Mouse (Mus musculus) erythroblast, adult 5-6 weeks (primary cell): Measurements from ENCODE around the gene Maged1. TPM values are rescaled to one million over a fixed set of nuclear protein-coding genes. Genes with fewer than 3 reads are reported as not detected.

Experiments used
- total RNA-seq, 2 experiments: library from RNA; stranded (forward) in 1 of 2; stranded (reverse) in 1 of 2; fragments of 150-400 nt in 1 of 2; fragments of 200-764, 138-1000 nt in 1 of 2; gene quantifications; 2 replicates each; pipeline versions ENCODE4 v1.2.3 to v1.2.4; 2015 to 2017; ENCODE audit warnings: low replicate concordance in 2 of 2

Gene Maged1
- total RNA-seq, 2 experiments from 2014 or later = 0.34 to 0.77 TPM

Other genes with a start within 250 kb of the Maged1 start
- not detected in 2 replicates for gene Fam90a1b, start 175.4 kb downstream of the Maged1 start, total RNA-seq (2015; ENCODE audit: low replicate concordance)
- not detected in 2 replicates for gene Fam90a1b, start 175.4 kb downstream of the Maged1 start, total RNA-seq (2017; ENCODE audit: low replicate concordance)
- 9.0 and 12.3 TPM in 2 replicates for gene Apoo, start 175.0 kb downstream of the Maged1 start, total RNA-seq (2015; ENCODE audit: low replicate concordance)
- gene Apoo, start 175.0 kb downstream of the Maged1 start, total RNA-seq (2017; ENCODE audit: low replicate concordance) = 3.2 and 12.0 TPM in 2 replicates
- 4.0 TPM in 1 of 2 replicates, not detected in the other for gene Gspt2, start 93.9 kb upstream of the Maged1 start, total RNA-seq (2015; ENCODE audit: low replicate concordance)
- gene Gspt2, start 93.9 kb upstream of the Maged1 start, total RNA-seq (2017; ENCODE audit: low replicate concordance) = not detected in 2 replicates
- 1.9 and 2.5 TPM in 2 replicates for gene Zxdb, start 182.4 kb upstream of the Maged1 start, total RNA-seq (2015; ENCODE audit: low replicate concordance)
- 0.56 and 1.4 TPM in 2 replicates for gene Zxdb, start 182.4 kb upstream of the Maged1 start, total RNA-seq (2017; ENCODE audit: low replicate concordance)